Mouse (Mus musculus) myocyte (in vitro differentiated cells): ENCODE results near the gene Brd2. TPM values are rescaled to one million over a fixed set of nuclear protein-coding genes. Genes with fewer than 3 reads are reported as not detected.

Experiments used
- H3K27me3 ChIP-seq: one replicate; pipeline ENCODE4 v1.6.1; 2011; ENCODE audit not compliant: control insufficient read depth, insufficient read depth, insufficient read length
- H3K36me3 ChIP-seq: one replicate; pipeline ENCODE4 v1.6.1; 2011; ENCODE audit not compliant: control insufficient read depth, insufficient read depth
- H3K4me2 ChIP-seq: one replicate; pipeline ENCODE4 v1.6.1; 2011; ENCODE audit warnings: low read depth, control low read depth
- H3K4me3 ChIP-seq: one replicate; pipeline ENCODE4 v1.5.1; 2011; ENCODE audit warnings: mild to moderate bottlenecking, control low read depth, moderate library complexity
- H3K79me2 ChIP-seq: one replicate; pipeline ENCODE4 v1.6.1; 2011; ENCODE audit not compliant: control insufficient read depth, insufficient read depth
- H3ac ChIP-seq: one replicate; pipeline ENCODE4 v1.6.1; 2011; ENCODE audit not compliant: control insufficient read depth, insufficient read length
- CEBPB ChIP-seq: IDR thresholded peaks from 2 replicates; pipeline ENCODE4 v1.6.1; 2011; ENCODE audit warnings: mild to moderate bottlenecking, moderate library complexity; ENCODE audit not compliant: poor library complexity, insufficient read depth, severe bottlenecking
- E2F4 ChIP-seq: IDR thresholded peaks from one replicate; pipeline ENCODE4 v1.6.1; 2011; ENCODE audit warnings: mild to moderate bottlenecking, control low read depth, moderate library complexity; ENCODE audit not compliant: insufficient read depth
- MAX ChIP-seq: IDR thresholded peaks from one replicate; pipeline ENCODE4 v1.6.1; 2011; ENCODE audit warnings: low read depth, mild to moderate bottlenecking, control low read depth
- MYOD1 ChIP-seq, 3 experiments: IDR thresholded peaks; one replicate each; pipeline ENCODE4 v1.6.1; 2011; ENCODE audit warnings: control low read depth in 2 of 3, low read depth in 2 of 3, mild to moderate bottlenecking in 2 of 3, moderate library complexity in 1 of 3; ENCODE audit not compliant: insufficient read length in 2 of 3, control insufficient read depth in 1 of 3
- MYOG ChIP-seq, 3 experiments: IDR thresholded peaks; one replicate each; pipeline ENCODE4 v1.6.1; 2011; ENCODE audit warnings: control low read depth in 2 of 3, low read depth in 2 of 3, mild to moderate bottlenecking in 2 of 3; ENCODE audit not compliant: insufficient read length in 2 of 3, control insufficient read depth in 1 of 3, insufficient read depth in 1 of 3
- POLR2A ChIP-seq: IDR thresholded peaks from one replicate; pipeline ENCODE4 v1.6.1; 2011; ENCODE audit warnings: low read depth, mild to moderate bottlenecking, control low read depth, moderate library complexity; ENCODE audit not compliant: insufficient read length
- POLR2AphosphoS2 ChIP-seq: IDR thresholded peaks from one replicate; pipeline ENCODE4 v1.6.1; 2011; ENCODE audit warnings: low read depth, control low read depth; ENCODE audit not compliant: insufficient read length
- REST ChIP-seq: IDR thresholded peaks from one replicate; pipeline ENCODE4 v1.6.1; 2011; ENCODE audit warnings: mild to moderate bottlenecking, control low read depth, moderate library complexity; ENCODE audit not compliant: insufficient read depth, insufficient read length
- SRF ChIP-seq: IDR thresholded peaks from one replicate; pipeline ENCODE4 v1.6.1; 2011; ENCODE audit warnings: low read depth; ENCODE audit not compliant: control insufficient read depth, insufficient read length
- TCF12 ChIP-seq: IDR thresholded peaks from one replicate; pipeline ENCODE4 v1.6.1; 2011; ENCODE audit warnings: mild to moderate bottlenecking, control low read depth; ENCODE audit not compliant: poor library complexity, insufficient read depth, severe bottlenecking
- TCF3 ChIP-seq: IDR thresholded peaks from one replicate; pipeline ENCODE4 v1.6.1; 2011; ENCODE audit warnings: low read depth, control low read depth; ENCODE audit not compliant: insufficient read length
- USF1 ChIP-seq: IDR thresholded peaks from one replicate; pipeline ENCODE4 v1.6.1; 2011; ENCODE audit warnings: low read depth, mild to moderate bottlenecking, control low read depth, moderate library complexity
- polyA plus RNA-seq: library from polyadenylated mRNA; unstranded; fragments of >200 nt; fragmentation: generic; extraction: Trizol; gene quantifications from one replicate; pipeline ENCODE4 v1.2.1, GENCODE M21; 2012; ENCODE audit warnings: missing spikeins

Gene Brd2
- 90.1 TPM for polyA plus RNA-seq

GRCm38 (mm10) chr17:34122188-34122984 lies at the start of gene Brd2:
Gene Brd2, minus strand, starts transcription at chr17:34122634.
- peaks cover 55% of the 10 kb centered on the region for H3K79me2 ChIP-seq
- peak within 1 kb of the TSS; percentile 99 for H3K4me3 ChIP-seq
- H3ac ChIP-seq: peak within 1 kb of the TSS; percentile 37
- peaks cover 7% of the 10 kb centered on the region for H3K36me3 ChIP-seq
- no peaks in the 10 kb centered on the region for H3K27me3 ChIP-seq
- peak in 1 of 3 experiments; percentile 7 for TF ChIP-seq MYOD1 (IDR thresholded peaks at IDR 0.05; ENCODE audit: control insufficient read depth in 1 of 3, insufficient read length in 2 of 3, low read depth in 2 of 3)
- peak; percentile 80 for TF ChIP-seq POLR2AphosphoS2
- TF ChIP-seq REST: peak; percentile 33
- TF ChIP-seq SRF: peak; percentile 34
- peak; percentile 73 for TF ChIP-seq POLR2A
- TF ChIP-seq CEBPB: no peak
- no peak for TF ChIP-seq TCF3
- no peak for TF ChIP-seq E2F4
- TF ChIP-seq TCF12: no peak
- TF ChIP-seq MAX: no peak
- TF ChIP-seq MYOG (IDR thresholded peaks at IDR 0.05; ENCODE audit: control insufficient read depth in 1 of 3, insufficient read depth in 1 of 3, insufficient read length in 2 of 3, low read depth in 2 of 3): peak in 2 of 3 experiments; percentile 8 to 48
- TF ChIP-seq USF1: peak; percentile 89
- H3K4me2 ChIP-seq: peak within 1 kb of the TSS; percentile 84

GRCm38 (mm10) chr17:34170877-34171498 lies 48.6 kb upstream of the Brd2 start:
- Histone ChIP-seq H3K36me3 (no peaks in the 10 kb centered on the region), H3K79me2 (no peaks in the 10 kb centered on the region), H3K4me3 (no peak overlapping the region), H3ac (no peak overlapping the region), H3K27me3 (peaks cover 7% of the 10 kb centered on the region), H3K4me2 (no peak overlapping the region)
- TF ChIP-seq POLR2A: no peak
- TF ChIP-seq MYOG (IDR thresholded peaks at IDR 0.05; ENCODE audit: control insufficient read depth in 1 of 3, insufficient read depth in 1 of 3, insufficient read length in 2 of 3, low read depth in 2 of 3): no peak
- no peak for TF ChIP-seq MYOD1 (IDR thresholded peaks at IDR 0.05; ENCODE audit: control insufficient read depth in 1 of 3, insufficient read length in 2 of 3, low read depth in 2 of 3)
- TF ChIP-seq MAX: no peak
- TF ChIP-seq REST: no peak
- no peak for TF ChIP-seq TCF12

- Histone ChIP-seq H3K27me3 (peaks cover 12% of the 10 kb centered on the region), H3K36me3 (no peaks in the 10 kb centered on the region), H3ac (no peak overlapping the region), H3K4me2 (no peak overlapping the region), H3K79me2 (no peaks in the 10 kb centered on the region), H3K4me3 (no peak overlapping the region)
- TF ChIP-seq CEBPB (no peak), TCF3 (no peak), SRF (no peak), POLR2AphosphoS2 (no peak), MYOG (IDR thresholded peaks at IDR 0.05; ENCODE audit: control insufficient read depth in 1 of 3, insufficient read depth in 1 of 3, insufficient read length in 2 of 3, low read depth in 2 of 3) (no peak), USF1 (no peak)
Observed at GRCm38 (mm10) chr17:34170487-34170876, 48.0 kb upstream of the Brd2 start.

- H3ac ChIP-seq: no peak overlapping the region
- no peaks in the 10 kb centered on the region for H3K79me2 ChIP-seq
- no peaks in the 10 kb centered on the region for H3K36me3 ChIP-seq
- no peak for TF ChIP-seq SRF
- TF ChIP-seq MYOD1 (IDR thresholded peaks at IDR 0.05; ENCODE audit: control insufficient read depth in 1 of 3, insufficient read length in 2 of 3, low read depth in 2 of 3): no peak
- TF ChIP-seq MAX: no peak
- no peak for TF ChIP-seq TCF12
- TF ChIP-seq MYOG (IDR thresholded peaks at IDR 0.05; ENCODE audit: control insufficient read depth in 1 of 3, insufficient read depth in 1 of 3, insufficient read length in 2 of 3, low read depth in 2 of 3): no peak
- peaks cover 16% of the 10 kb centered on the region for H3K27me3 ChIP-seq
- H3K4me3 ChIP-seq: no peak overlapping the region
- H3K4me2 ChIP-seq: no peak overlapping the region
Observed at GRCm38 (mm10) chr17:34169279-34169678, 46.8 kb upstream of the Brd2 start.

GRCm38 (mm10) chr17:34165033-34165730 lies 42.7 kb upstream of the Brd2 start:
- TF ChIP-seq USF1 (no peak), POLR2AphosphoS2 (no peak), POLR2A (no peak), MYOG (IDR thresholded peaks at IDR 0.05; ENCODE audit: control insufficient read depth in 1 of 3, insufficient read depth in 1 of 3, insufficient read length in 2 of 3, low read depth in 2 of 3) (no peak), REST (no peak), SRF (no peak), TCF12 (no peak), TCF3 (no peak), MAX (no peak), CEBPB (no peak), E2F4 (no peak), MYOD1 (IDR thresholded peaks at IDR 0.05; ENCODE audit: control insufficient read depth in 1 of 3, insufficient read length in 2 of 3, low read depth in 2 of 3) (no peak)
- H3K36me3 ChIP-seq: no peaks in the 10 kb centered on the region
- no peaks in the 10 kb centered on the region for H3K79me2 ChIP-seq
- H3K4me3 ChIP-seq: no peak overlapping the region
- H3K4me2 ChIP-seq: no peak overlapping the region
- H3ac ChIP-seq: no peak overlapping the region
- peaks cover 47% of the 10 kb centered on the region for H3K27me3 ChIP-seq
